Mouse (Mus musculus) lung, embryonic 14.5 days (tissue): ENCODE measurements around the gene Abt1. TPM values are rescaled to one million over a fixed set of nuclear protein-coding genes. Genes with fewer than 3 reads are reported as not detected.

Experiments used
- ATAC-seq: fragments of 200-750 bp; cut with Nextera tagmentation; 2 replicates; pipeline ENCODE4 v1.8.0; 2017; ENCODE audit warnings: mild to moderate bottlenecking, moderate TSS enrichment, moderate library complexity; ENCODE audit not compliant: insufficient read depth
- DNase-seq: peaks from one replicate; pipeline ENCODE4 v3.0.0-alpha.2; 2015
- H3K27ac ChIP-seq: fragments of 300-500 bp; sonication (generic); 2 replicates; pipeline ENCODE4 v1.5.1; 2014; ENCODE audit warnings: low read depth, mild to moderate bottlenecking, moderate library complexity
- H3K27me3 ChIP-seq: fragments of 300-500 bp; sonication (generic); 2 replicates; pipeline ENCODE4 v1.6.1; 2014; ENCODE audit warnings: low read length, control low read depth; ENCODE audit not compliant: insufficient read depth
- H3K36me3 ChIP-seq: fragments of 300-500 bp; sonication (generic); 2 replicates; pipeline ENCODE4 v1.6.1; 2014; ENCODE audit warnings: control low read depth; ENCODE audit not compliant: insufficient read depth
- H3K4me1 ChIP-seq: fragments of 300-500 bp; sonication (generic); 2 replicates; pipeline ENCODE4 v1.6.1; 2014; ENCODE audit warnings: antibody characterized with exemption, control low read depth; ENCODE audit not compliant: insufficient read depth
- H3K4me2 ChIP-seq: fragments of 300-500 bp; sonication (generic); 2 replicates; pipeline ENCODE4 v1.6.1; 2014; ENCODE audit warnings: mild to moderate bottlenecking
- H3K4me3 ChIP-seq: fragments of 300-500 bp; sonication (generic); 2 replicates; pipeline ENCODE4 v1.5.1; 2014; ENCODE audit warnings: low read depth, low read length
- H3K9ac ChIP-seq: fragments of 300-500 bp; sonication (generic); 2 replicates; pipeline ENCODE4 v1.6.1; 2014
- H3K9me3 ChIP-seq: fragments of 300-500 bp; sonication (generic); 2 replicates; pipeline ENCODE4 v1.6.1; 2016; ENCODE audit warnings: low read depth, low read length, control low read depth
- CTCF ChIP-seq: IDR thresholded peaks from 2 replicates; pipeline ENCODE4 v1.5.1; 2016; ENCODE audit warnings: antibody characterized with exemption, low read depth
- WGBS: fragments of 180-500 bp; shearing (Covaris S2); extraction: QIAGEN DNeasy Blood & Tissue Kit; methylation state at CpG from one replicate; pipeline ENCODE4 v1.1.7; 2014; 5-methylcytosine and 5-hydroxymethylcytosine counted together
- polyA plus RNA-seq: library from polyadenylated mRNA; unstranded; fragments of >200 nt; fragmentation: Nextera tagmentation; extraction: Ambion mirVana; gene quantifications from 2 replicates; pipeline ENCODE4 v1.2.1, GENCODE M21; 2014

The Abt1 gene
- polyA plus RNA-seq, 1 experiment from 2014 or later: 12.7 TPM

DNA sequence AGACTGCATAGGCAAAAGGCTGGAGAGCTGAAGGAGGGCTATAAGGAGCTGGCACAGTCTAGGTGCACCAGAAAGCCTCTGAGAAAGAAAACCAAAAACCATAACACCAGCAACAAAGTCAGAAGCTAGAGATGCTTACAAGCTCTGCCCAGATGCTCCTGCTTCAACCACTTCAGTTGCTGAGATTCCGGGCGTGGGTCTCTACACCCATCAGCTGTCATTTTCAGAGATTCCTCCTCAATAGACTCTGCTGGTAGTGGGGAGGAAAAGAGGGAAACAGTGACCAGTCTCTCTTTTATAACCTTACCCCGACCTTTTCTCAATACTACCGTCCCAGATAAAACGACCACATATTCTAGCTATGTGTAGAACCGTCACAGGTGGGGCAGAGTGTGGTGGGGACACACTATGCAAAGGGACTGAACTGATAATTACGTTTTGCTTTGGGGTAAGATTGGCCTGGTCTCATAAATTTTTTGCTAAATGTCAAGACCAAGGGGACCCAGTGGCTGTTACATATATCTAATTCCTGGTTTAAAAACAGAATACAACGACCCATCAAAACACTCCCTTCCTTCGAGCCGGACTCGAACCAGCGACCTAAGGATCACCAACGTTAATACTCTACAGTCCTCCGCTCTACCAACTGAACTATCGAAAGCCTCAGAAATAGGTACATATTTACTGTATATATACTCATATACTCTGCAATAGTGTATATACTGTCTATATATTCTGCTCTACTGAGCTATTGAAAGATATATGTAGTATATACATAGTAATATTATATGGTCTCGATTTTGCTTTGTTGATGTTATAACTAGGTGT lies 4.7 kb upstream of the Abt1 start:
- no peaks in the 10 kb centered on the region for H3K36me3 ChIP-seq
- no peaks in the 10 kb centered on the region for H3K9me3 ChIP-seq
- no peak overlapping the region for H3K9ac ChIP-seq
- H3K4me2 ChIP-seq: no peak overlapping the region; the same call in 1 of the 2 replicates
- ATAC-seq (no peak), DNase-seq (no peak)
- no peak overlapping the region for H3K4me3 ChIP-seq
- no peak for TF ChIP-seq CTCF
- 59% methylated on average over 16 of the region's 16 CpGs for WGBS
- no peaks in the 10 kb centered on the region for H3K27me3 ChIP-seq
- H3K4me1 ChIP-seq: no peaks in the 10 kb centered on the region; the same call in 1 of the 2 replicates
- no peak overlapping the region for H3K27ac ChIP-seq

DNA sequence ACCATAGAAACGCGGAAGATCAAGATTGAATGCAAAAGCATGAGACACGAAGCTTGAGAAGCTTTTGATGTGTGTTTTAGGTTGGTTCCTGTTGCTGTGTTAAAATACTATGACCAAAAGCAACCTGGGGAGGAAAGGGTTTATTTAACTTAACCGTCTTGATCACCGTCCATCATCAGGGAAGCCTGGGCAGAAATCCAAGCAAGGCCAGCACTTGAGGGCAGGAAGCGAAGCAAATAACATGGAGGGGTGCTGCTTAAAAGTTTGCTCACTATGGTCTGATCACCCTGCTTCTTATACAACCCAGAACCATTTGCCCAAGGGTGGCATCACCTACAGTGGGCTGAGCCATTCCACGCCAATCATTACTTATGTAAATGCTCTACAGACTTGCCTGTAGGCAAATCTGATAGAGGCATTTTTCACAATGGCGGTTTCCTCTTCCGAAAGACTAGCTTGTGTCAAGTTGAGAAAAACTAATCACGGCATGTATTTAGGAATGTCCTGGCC lies 3.8 kb upstream of the Abt1 start:
- Histone ChIP-seq H3K9me3 (no peaks in the 10 kb centered on the region), H3K36me3 (no peaks in the 10 kb centered on the region), H3K4me3 (no peak overlapping the region), H3K27ac (no peak overlapping the region), H3K27me3 (no peaks in the 10 kb centered on the region), H3K9ac (no peak overlapping the region; the same call in 1 of the 2 replicates), H3K4me2 (peak overlapping the region; percentile 35), H3K4me1 (peaks cover 2% of the 10 kb centered on the region; the same call in 1 of the 2 replicates)
- DNase-seq (peak; percentile 67), ATAC-seq (no peak)
- no peak for TF ChIP-seq CTCF
- 45% methylated on average over 10 of the region's 10 CpGs for WGBS

DNA sequence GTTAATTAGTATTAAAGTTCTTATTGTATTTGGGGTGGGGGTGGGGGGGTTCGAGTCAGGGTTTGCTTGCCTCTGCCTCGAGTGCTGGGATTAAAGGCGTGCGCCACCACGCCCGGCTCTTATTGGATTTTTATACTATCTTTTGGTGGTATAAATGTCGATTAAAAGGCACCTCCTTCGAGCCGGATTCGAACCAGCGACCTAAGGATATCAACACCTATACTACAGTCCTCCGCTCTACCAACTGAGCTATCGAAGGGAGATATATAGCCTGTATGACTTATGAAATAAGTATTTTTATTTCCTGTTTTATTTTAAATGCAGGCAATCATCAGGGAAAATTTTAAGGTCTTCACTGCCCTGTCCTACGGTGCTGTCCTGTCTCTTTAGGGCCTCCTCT lies 3.3 kb upstream of the Abt1 start:
- Histone ChIP-seq H3K27ac (no peak overlapping the region), H3K4me2 (no peak overlapping the region), H3K36me3 (peaks cover 5% of the 10 kb centered on the region; the same call in 1 of the 2 replicates), H3K4me1 (peaks cover 2% of the 10 kb centered on the region; the same call in 1 of the 2 replicates), H3K9ac (no peak overlapping the region), H3K4me3 (no peak overlapping the region), H3K9me3 (no peaks in the 10 kb centered on the region), H3K27me3 (no peaks in the 10 kb centered on the region)
- ATAC-seq (no peak; the same call in 1 of the 2 replicates), DNase-seq (peak; percentile 75)
- 17% methylated on average over 14 of the region's 14 CpGs for WGBS
- no peak for TF ChIP-seq CTCF

DNA sequence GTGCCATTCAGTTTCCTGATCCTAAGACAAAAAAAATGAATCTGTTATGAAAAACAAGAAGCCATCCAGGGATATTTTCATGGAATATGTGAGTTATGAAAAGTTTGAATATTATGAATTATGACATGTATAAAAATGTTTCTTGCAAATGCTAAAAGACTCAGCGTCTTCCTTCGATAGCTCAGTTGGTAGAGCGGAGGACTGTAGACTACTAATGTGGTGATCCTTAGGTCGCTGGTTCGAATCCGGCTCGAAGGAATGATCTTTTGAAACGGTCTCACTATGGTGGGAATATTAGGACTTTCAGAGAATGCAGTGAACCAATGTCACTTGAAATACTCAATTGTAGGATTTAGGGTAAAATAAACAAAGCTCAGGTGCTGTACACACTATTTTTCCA lies 2.7 kb upstream of the Abt1 start:
- Histone ChIP-seq H3K4me1 (peaks cover 2% of the 10 kb centered on the region; the same call in 1 of the 2 replicates), H3K27me3 (no peaks in the 10 kb centered on the region), H3K9ac (no peak overlapping the region), H3K9me3 (no peaks in the 10 kb centered on the region), H3K4me3 (no peak overlapping the region), H3K4me2 (peak overlapping the region; percentile 82), H3K27ac (no peak overlapping the region), H3K36me3 (peaks cover 11% of the 10 kb centered on the region; the same call in 1 of the 2 replicates)
- WGBS: 14% methylated on average over 8 of the region's 8 CpGs
- TF ChIP-seq CTCF: no peak
- peak; percentile 82 for DNase-seq
- no peak for ATAC-seq

DNA sequence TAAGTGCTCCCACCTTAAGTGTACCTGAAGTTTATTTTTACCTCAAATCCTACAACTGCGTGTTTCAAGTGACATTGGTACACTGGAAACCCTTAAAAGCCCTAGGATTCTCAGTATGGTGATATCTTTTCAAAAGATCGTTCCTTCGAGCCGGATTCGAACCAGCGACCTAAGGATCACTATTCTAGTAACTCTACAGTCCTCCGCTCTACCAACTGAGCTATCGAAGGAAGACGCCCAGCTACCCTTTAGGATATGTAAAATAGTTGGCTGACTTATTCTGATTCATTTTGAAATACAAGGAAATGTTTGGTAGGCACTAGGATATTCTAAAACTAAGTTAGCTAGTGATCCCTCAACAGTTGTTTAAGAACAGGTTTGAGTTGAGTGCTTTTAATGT lies 1.8 kb upstream of the Abt1 start:
- TF ChIP-seq CTCF: no peak
- H3K4me3 ChIP-seq: peak overlapping the region; percentile 94
- H3K4me2 ChIP-seq: peak overlapping the region; percentile 82
- no peaks in the 10 kb centered on the region for H3K27me3 ChIP-seq
- H3K9me3 ChIP-seq: no peaks in the 10 kb centered on the region
- ATAC-seq: peak; percentile 28; the same call in 1 of the 2 replicates
- peaks cover 19% of the 10 kb centered on the region; the same call in 1 of the 2 replicates for H3K36me3 ChIP-seq
- H3K9ac ChIP-seq: no peak overlapping the region
- H3K4me1 ChIP-seq: peaks cover 2% of the 10 kb centered on the region; the same call in 1 of the 2 replicates
- WGBS: 5% methylated on average over 9 of the region's 9 CpGs
- peak; percentile 94 for DNase-seq
- H3K27ac ChIP-seq: no peak overlapping the region

DNA sequence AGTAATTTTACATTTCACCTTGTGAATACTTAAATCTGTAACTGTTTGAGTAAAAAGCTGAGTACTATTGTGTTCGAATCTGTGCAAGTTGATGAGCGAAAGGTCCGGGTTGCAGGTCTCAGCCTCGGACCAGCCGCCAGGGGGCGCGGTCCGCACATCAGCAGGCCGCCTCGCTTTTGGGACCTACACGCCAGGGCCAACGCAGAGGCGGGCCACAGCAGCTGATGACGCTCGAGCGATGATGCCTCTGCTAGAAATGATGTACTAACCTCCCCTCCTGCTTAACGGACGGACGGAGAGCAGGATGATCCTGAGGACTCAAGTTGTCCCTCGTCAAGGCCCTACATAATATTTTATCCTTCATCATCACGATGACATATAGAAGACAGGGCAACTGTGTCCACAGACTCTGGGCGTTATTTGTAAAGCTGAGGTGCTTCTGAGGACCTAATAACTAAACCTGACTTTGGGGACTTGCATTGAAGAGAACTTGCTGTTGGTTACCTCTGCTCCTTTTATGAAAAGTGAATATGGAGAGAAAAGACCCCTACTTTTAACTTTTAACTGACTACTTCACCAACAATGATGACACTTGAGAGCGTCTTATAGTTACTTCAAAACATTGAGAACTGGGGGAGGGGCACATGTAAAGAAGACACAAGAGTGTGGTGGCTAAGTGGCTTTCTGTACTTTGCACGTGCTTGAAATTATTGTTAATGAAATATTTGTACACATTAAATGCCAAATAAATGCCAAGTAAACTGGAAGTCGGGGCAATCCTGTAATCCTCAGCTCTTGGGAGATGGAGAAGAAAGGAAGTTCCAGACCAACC lies 1.0 kb upstream of the Abt1 start:
- WGBS: under 1% methylated on average over 25 of the region's 25 CpGs

More for the DNA sequence above, 1.0 kb upstream of the Abt1 start:
- ATAC-seq (peak; percentile 78), DNase-seq (peak; percentile 97)
- peaks cover 27% of the 10 kb centered on the region for H3K36me3 ChIP-seq
- peak overlapping the region; percentile 63 for H3K27ac ChIP-seq
- H3K9ac ChIP-seq: peak overlapping the region; percentile 43
- TF ChIP-seq CTCF: peak; percentile 97
- H3K4me3 ChIP-seq: peak overlapping the region; percentile 94
- H3K4me1 ChIP-seq: peaks cover 2% of the 10 kb centered on the region; the same call in 1 of the 2 replicates
- H3K4me2 ChIP-seq: peak overlapping the region; percentile 82
- no peaks in the 10 kb centered on the region for H3K27me3 ChIP-seq
- H3K9me3 ChIP-seq: no peaks in the 10 kb centered on the region
